Mouse (Mus musculus) subcutaneous adipose tissue, adult 2 months (tissue): ENCODE data around the gene Tfam. TPM values are rescaled to one million over a fixed set of nuclear protein-coding genes. Genes with fewer than 3 reads are reported as not detected.

ENCODE experiments used
- polyA plus RNA-seq: library from polyadenylated mRNA; depleted of rRNA; stranded (reverse); fragments of >200 nt; gene quantifications from 2 replicates; pipeline ENCODE4 v1.2.3, GENCODE M21; 2012; ENCODE audit warnings: low replicate concordance; rRNA removed

Gene Tfam
- 4.7 and 8.8 TPM in 2 replicates for polyA plus RNA-seq

DNA sequence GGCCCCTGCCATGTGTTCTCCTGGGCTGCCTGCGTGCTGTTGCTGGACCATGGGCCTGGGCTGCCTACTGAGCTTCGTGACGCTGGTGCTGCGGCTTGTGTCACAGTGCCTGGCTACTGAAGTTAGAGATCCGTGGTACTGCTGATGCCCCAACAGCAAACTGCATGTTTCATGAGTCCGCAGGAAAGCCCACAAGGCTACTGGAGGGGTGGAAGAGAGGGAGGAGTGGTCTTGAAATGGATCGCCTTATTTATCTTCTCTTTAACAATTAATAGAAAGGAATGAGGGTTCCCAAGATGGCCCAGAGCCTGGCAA, at the start of gene Tfam:
TSS of gene Tfam (minus strand) at position 41 of the 315 bp plus-strand sequence.

DNA sequence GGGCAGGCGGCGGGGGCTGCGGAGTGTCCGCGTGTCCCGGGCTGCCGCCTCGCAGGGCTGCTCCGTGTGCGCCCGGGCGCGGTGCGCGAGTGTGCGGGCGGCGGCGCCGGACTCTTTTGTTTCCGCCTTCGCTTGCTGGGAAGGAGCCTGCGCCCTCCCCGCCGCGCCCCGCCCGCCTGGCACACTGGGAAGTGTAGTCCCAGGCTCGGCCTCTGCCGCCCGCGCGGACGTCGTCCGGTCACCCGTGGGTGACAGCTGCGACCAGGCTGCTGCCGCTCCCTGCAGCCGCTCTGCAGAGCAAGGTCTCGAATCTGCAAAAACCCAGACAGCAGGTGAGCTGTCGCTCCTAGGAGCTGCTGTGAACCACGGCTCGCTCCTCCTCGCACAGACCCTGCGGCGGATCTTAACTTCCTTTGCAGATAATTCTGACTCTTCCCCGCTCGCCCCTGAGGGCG, 47.1 kb upstream of the Tfam start, which contains the start of gene Ube2d1:
TSS of gene Ube2d1 (minus strand) at position 137 of the 455 bp plus-strand sequence.

Other genes with a start within 250 kb of the Tfam start
- 14.1 and 40.8 TPM in 2 replicates for gene Bicc1, start 78.6 kb downstream of the Tfam start, polyA plus RNA-seq
- gene Ube2d1, start 47.0 kb upstream of the Tfam start, polyA plus RNA-seq = 29.5 and 47.8 TPM in 2 replicates
- gene Cisd1, start 106.7 kb upstream of the Tfam start, polyA plus RNA-seq = 56.1 and 106 TPM in 2 replicates
- gene Ipmk, start 109.5 kb upstream of the Tfam start, polyA plus RNA-seq = 4.7 and 7.1 TPM in 2 replicates